Mouse (Mus musculus): ENCODE data around the gene Opcml. TPM values are rescaled to one million over a fixed set of nuclear protein-coding genes. Genes with fewer than 3 reads are reported as not detected.

Gene Opcml
- polyA plus RNA-seq, 1 experiment from 2014 or later = 7.6 TPM

DNA sequence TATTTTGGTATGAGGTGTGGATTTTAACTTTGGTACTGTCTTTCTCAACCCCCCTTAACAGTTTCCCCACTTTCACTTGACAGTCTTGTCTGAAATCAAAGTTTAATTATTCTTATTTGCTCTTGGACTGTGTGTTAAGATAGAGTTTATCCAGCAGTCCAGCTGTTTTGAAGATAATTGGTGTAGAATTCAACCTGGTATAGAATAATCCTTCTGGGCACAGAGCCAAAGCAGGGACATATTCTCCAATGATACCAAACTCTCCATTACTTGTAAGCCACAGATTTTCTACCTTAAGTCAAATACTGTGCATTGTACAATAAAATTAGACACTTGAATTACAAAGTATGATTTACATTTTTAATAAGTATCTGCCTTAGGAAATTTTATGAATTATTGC, 852.2 kb downstream of the Opcml start:
- Histone ChIP-seq H3K27me3 (ENCODE audit: control insufficient read depth, insufficient read depth, low read length) (no peaks in the 10 kb centered on the region), H3K4me1 (ENCODE audit: control insufficient read depth, insufficient read depth, low read length) (no peaks in the 10 kb centered on the region), H3K9ac (replicated peaks; ENCODE audit: low read depth, low read length) (no peak overlapping the region), H3K4me3 (ENCODE audit: low read depth, low read length) (no peak overlapping the region), H3K36me3 (ENCODE audit: control insufficient read depth, insufficient read depth, low read length) (no peaks in the 10 kb centered on the region), H3K27ac (ENCODE audit: low read length) (no peak overlapping the region), H3K4me2 (replicated peaks; ENCODE audit: low read depth, low read length) (no peak overlapping the region), H3K9me3 (ENCODE audit: control insufficient read depth, low read depth, low read length) (no peaks in the 10 kb centered on the region)
- no peak for ATAC-seq (ENCODE audit: insufficient number of reproducible peaks, insufficient read depth, low FRiP score, low read depth)

DNA sequence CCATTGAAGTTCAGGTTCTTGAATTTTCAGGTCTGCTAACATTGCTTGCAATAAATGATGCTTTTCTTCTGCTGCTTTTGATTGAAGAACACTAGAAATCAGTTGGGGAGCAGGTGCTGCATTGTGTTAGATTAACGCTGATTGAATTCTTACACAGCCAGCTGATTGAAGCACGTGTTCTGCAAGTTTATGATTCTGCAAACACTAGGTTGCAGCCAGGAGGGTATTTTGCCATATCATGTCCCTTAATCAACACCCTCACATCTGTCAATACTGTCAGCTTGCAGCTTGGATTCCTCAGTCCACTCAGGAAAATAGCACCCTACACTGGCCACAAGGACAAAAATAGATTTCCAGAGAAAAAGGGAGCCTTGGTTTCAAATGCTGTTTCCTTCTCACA, 853.5 kb downstream of the Opcml start:
- ATAC-seq (ENCODE audit: insufficient number of reproducible peaks, insufficient read depth, low FRiP score, low read depth) = no peak
- no peak overlapping the region for H3K4me2 ChIP-seq (replicated peaks; ENCODE audit: low read depth, low read length)
- no peaks in the 10 kb centered on the region for H3K27me3 ChIP-seq (ENCODE audit: control insufficient read depth, insufficient read depth, low read length)
- H3K4me3 ChIP-seq (ENCODE audit: low read depth, low read length) = no peak overlapping the region
- WGBS = 72% methylated on average over 2 of the region's 2 CpGs
- H3K9ac ChIP-seq (replicated peaks; ENCODE audit: low read depth, low read length) = no peak overlapping the region
- H3K9me3 ChIP-seq (ENCODE audit: control insufficient read depth, low read depth, low read length) = no peaks in the 10 kb centered on the region
- no peaks in the 10 kb centered on the region for H3K4me1 ChIP-seq (ENCODE audit: control insufficient read depth, insufficient read depth, low read length)
- no peaks in the 10 kb centered on the region for H3K36me3 ChIP-seq (ENCODE audit: control insufficient read depth, insufficient read depth, low read length)
- H3K27ac ChIP-seq (ENCODE audit: low read length) = no peak overlapping the region

DNA sequence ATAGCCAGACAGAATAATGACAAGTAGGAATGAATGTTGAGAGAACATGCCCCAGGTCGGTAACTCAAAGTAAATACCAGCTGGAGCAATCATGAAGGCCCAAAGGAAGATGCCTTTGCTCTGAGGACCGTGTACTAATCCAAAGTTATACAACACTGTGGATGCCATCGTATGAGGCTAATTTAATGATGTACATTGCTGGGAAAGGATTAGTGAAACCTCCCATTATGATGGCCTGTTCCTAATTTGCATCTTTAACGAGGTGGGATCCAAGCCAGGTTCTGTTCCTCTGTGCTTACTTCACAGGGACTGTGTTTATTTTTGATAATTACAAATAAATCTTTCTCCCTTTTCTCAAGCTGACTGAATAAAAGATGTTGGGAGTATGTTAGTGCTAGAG, 859.5 kb downstream of the Opcml start:
- Histone ChIP-seq H3K27ac (ENCODE audit: low read length) (no peak overlapping the region), H3K27me3 (ENCODE audit: control insufficient read depth, insufficient read depth, low read length) (no peaks in the 10 kb centered on the region), H3K9me3 (ENCODE audit: control insufficient read depth, low read depth, low read length) (no peaks in the 10 kb centered on the region), H3K4me1 (ENCODE audit: control insufficient read depth, insufficient read depth, low read length) (no peaks in the 10 kb centered on the region), H3K4me3 (ENCODE audit: low read depth, low read length) (no peak overlapping the region), H3K4me2 (replicated peaks; ENCODE audit: low read depth, low read length) (no peak overlapping the region), H3K36me3 (ENCODE audit: control insufficient read depth, insufficient read depth, low read length) (no peaks in the 10 kb centered on the region), H3K9ac (replicated peaks; ENCODE audit: low read depth, low read length) (no peak overlapping the region)
- WGBS = 64% methylated on average over 4 of the region's 4 CpGs
- ATAC-seq (ENCODE audit: insufficient number of reproducible peaks, insufficient read depth, low FRiP score, low read depth) = no peak

DNA sequence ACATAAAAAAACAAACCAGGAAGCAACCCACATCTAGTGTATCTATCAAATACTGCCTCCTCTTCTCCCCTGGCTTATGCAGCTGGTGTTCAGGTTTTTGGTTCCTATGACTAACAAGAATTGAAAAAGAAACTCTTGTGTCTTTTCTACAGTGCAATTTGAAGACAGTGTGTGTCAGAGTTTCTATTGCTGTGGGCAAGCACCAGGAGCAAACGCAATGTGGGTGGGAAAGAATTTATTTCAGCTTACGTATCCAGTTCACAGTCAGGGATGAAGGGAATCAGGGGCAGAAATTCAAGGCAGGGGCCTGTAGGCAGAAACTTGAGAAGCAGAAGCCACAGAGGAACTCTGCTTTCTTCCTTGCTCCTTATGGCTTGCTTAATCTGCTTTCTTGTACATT, 869.4 kb downstream of the Opcml start:
- no peak overlapping the region for H3K4me3 ChIP-seq (ENCODE audit: low read depth, low read length)
- H3K9ac ChIP-seq (replicated peaks; ENCODE audit: low read depth, low read length) = no peak overlapping the region
- H3K27me3 ChIP-seq (ENCODE audit: control insufficient read depth, insufficient read depth, low read length) = no peaks in the 10 kb centered on the region
- ATAC-seq (ENCODE audit: insufficient number of reproducible peaks, insufficient read depth, low FRiP score, low read depth) = no peak
- H3K9me3 ChIP-seq (ENCODE audit: control insufficient read depth, low read depth, low read length) = no peaks in the 10 kb centered on the region
- WGBS = 85% methylated on average over 2 of the region's 2 CpGs
- H3K27ac ChIP-seq (ENCODE audit: low read length) = no peak overlapping the region
- no peaks in the 10 kb centered on the region for H3K36me3 ChIP-seq (ENCODE audit: control insufficient read depth, insufficient read depth, low read length)
- H3K4me1 ChIP-seq (ENCODE audit: control insufficient read depth, insufficient read depth, low read length) = no peaks in the 10 kb centered on the region
- H3K4me2 ChIP-seq (replicated peaks; ENCODE audit: low read depth, low read length) = no peak overlapping the region

DNA sequence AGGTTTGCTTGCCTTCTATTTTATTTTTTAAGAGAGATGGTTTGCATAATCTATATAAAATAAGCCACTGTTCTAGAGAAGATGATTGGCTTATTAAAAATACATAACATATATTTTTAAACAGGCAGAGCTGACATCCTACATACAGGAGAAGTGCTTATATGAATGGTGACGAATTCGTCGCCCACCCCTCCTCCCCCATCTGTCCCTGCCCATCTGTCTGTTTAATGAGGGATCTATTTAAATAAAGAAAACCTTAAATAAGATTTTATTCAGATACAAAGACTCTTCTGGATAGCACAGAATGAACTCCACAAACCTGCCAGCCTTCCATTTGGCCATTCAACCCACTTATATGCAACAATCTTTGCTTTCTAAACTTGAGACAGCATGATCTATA, 872.3 kb downstream of the Opcml start:
- WGBS = 91% methylated on average over 3 of the region's 3 CpGs
- H3K9ac ChIP-seq (replicated peaks; ENCODE audit: low read depth, low read length) = no peak overlapping the region
- H3K4me3 ChIP-seq (ENCODE audit: low read depth, low read length) = no peak overlapping the region
- no peaks in the 10 kb centered on the region for H3K27me3 ChIP-seq (ENCODE audit: control insufficient read depth, insufficient read depth, low read length)
- H3K4me1 ChIP-seq (ENCODE audit: control insufficient read depth, insufficient read depth, low read length) = no peaks in the 10 kb centered on the region
- no peak for ATAC-seq (ENCODE audit: insufficient number of reproducible peaks, insufficient read depth, low FRiP score, low read depth)
- H3K4me2 ChIP-seq (replicated peaks; ENCODE audit: low read depth, low read length) = no peak overlapping the region
- H3K9me3 ChIP-seq (ENCODE audit: control insufficient read depth, low read depth, low read length) = no peaks in the 10 kb centered on the region
- no peaks in the 10 kb centered on the region for H3K36me3 ChIP-seq (ENCODE audit: control insufficient read depth, insufficient read depth, low read length)
- H3K27ac ChIP-seq (ENCODE audit: low read length) = no peak overlapping the region

DNA sequence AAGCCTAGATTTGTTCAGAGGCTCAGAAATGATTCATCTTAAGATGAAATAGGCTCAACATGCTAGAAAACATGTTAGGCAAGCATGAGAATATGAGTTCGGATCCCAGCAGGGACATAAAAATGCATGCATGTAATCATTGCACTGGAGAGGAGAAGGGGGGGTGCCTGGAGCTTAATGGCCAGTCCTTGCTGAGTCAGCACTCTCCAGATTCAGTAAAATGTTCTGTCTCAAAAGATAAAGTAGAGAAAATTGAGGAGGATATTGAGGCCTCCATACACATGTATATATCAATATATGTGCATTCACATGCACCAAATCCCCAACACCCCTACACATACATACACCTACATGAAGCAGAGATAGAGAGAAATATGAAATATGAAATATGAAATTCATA, 889.7 kb downstream of the Opcml start:
- Histone ChIP-seq H3K27ac (ENCODE audit: low read length) (no peak overlapping the region), H3K4me1 (ENCODE audit: control insufficient read depth, insufficient read depth, low read length) (no peaks in the 10 kb centered on the region), H3K36me3 (ENCODE audit: control insufficient read depth, insufficient read depth, low read length) (no peaks in the 10 kb centered on the region), H3K4me2 (replicated peaks; ENCODE audit: low read depth, low read length) (no peak overlapping the region), H3K9ac (replicated peaks; ENCODE audit: low read depth, low read length) (no peak overlapping the region), H3K9me3 (ENCODE audit: control insufficient read depth, low read depth, low read length) (no peaks in the 10 kb centered on the region), H3K27me3 (ENCODE audit: control insufficient read depth, insufficient read depth, low read length) (no peaks in the 10 kb centered on the region), H3K4me3 (ENCODE audit: low read depth, low read length) (no peak overlapping the region)
- 87% methylated on average over 1 of the region's 1 CpGs for WGBS
- no peak for ATAC-seq (ENCODE audit: insufficient number of reproducible peaks, insufficient read depth, low FRiP score, low read depth)

DNA sequence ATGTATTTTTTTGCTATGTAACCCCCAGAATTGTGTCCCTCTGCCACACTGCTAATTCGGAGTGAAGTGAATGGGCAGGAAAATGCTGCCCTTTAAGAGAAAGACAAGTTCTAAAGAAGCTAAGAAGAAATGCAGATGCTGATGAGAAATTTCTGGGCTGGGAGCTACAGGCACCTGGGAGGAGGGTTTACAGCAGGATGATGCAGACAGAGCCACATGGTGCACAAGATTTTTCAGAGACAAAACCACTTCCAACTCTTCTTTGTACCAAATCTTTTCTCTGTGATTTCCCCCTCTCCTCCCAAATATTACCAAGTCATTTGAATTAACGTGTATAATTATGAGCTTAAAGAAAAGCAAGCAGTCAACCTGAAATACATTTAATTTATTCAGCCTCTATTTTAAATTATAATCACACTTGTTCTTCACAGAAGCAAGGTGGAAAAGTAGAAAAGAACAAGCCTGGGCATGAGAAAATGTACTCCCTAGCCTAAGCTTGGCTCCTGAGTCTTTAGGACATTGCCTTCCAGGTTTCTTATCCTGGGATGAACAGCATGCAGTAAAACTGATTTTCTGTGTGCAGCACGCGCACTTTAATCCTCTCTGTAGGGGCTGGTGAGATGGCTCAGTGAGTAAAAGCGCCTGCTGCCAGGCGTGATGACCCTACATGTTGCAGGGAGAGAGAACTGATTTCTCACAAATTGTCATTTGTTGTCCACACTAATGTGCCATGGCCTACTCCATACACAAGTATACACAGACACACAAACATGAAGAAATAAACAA, 890.9 kb downstream of the Opcml start:
- H3K9ac ChIP-seq (replicated peaks; ENCODE audit: low read depth, low read length) = no peak overlapping the region
- ATAC-seq (ENCODE audit: insufficient number of reproducible peaks, insufficient read depth, low FRiP score, low read depth) = no peak
- no peak overlapping the region for H3K27ac ChIP-seq (ENCODE audit: low read length)
- H3K27me3 ChIP-seq (ENCODE audit: control insufficient read depth, insufficient read depth, low read length) = no peaks in the 10 kb centered on the region
- H3K4me3 ChIP-seq (ENCODE audit: low read depth, low read length) = no peak overlapping the region
- no peak overlapping the region for H3K4me2 ChIP-seq (replicated peaks; ENCODE audit: low read depth, low read length)
- 71% methylated on average over 6 of the region's 6 CpGs for WGBS
- no peaks in the 10 kb centered on the region for H3K9me3 ChIP-seq (ENCODE audit: control insufficient read depth, low read depth, low read length)
- H3K4me1 ChIP-seq (ENCODE audit: control insufficient read depth, insufficient read depth, low read length) = no peaks in the 10 kb centered on the region
- H3K36me3 ChIP-seq (ENCODE audit: control insufficient read depth, insufficient read depth, low read length) = no peaks in the 10 kb centered on the region

DNA sequence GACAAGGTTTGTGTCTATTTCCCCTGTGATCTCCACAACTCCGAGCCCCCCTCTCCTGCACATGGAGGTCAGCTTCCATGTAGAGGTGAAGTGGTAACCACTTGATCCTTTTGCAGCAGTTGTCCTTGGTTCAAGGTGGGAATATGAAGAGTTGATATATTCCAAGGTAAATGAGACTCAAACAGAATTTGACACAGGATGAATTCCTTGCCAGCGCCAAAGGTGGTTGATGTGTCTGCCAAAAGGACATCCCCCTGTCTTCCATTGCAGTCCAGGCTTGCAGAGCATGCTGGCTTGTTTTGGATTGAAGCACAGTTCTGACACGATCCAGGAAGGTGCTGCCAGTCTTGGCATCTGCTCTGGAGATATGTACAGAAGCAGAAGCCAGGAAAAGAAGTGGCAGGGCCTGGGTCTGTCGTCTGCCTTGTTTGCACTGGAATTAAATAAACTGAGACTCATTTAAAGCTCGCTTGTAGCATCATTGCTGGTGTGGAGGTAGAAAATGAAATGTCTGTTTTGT, 893.4 kb downstream of the Opcml start:
- Histone ChIP-seq H3K4me1 (ENCODE audit: control insufficient read depth, insufficient read depth, low read length) (no peaks in the 10 kb centered on the region), H3K4me3 (ENCODE audit: low read depth, low read length) (no peak overlapping the region), H3K36me3 (ENCODE audit: control insufficient read depth, insufficient read depth, low read length) (no peaks in the 10 kb centered on the region), H3K9ac (replicated peaks; ENCODE audit: low read depth, low read length) (no peak overlapping the region), H3K4me2 (replicated peaks; ENCODE audit: low read depth, low read length) (no peak overlapping the region), H3K27me3 (ENCODE audit: control insufficient read depth, insufficient read depth, low read length) (no peaks in the 10 kb centered on the region), H3K9me3 (ENCODE audit: control insufficient read depth, low read depth, low read length) (no peaks in the 10 kb centered on the region), H3K27ac (ENCODE audit: low read length) (no peak overlapping the region)
- no peak for ATAC-seq (ENCODE audit: insufficient number of reproducible peaks, insufficient read depth, low FRiP score, low read depth)
- WGBS = 68% methylated on average over 5 of the region's 5 CpGs

Measured in stomach, embryonic 14.5 days (tissue).